Mouse (Mus musculus): ENCODE measurements around the gene 2310057M21Rik.
A peak's percentile ranks its signal among the peaks of the same experiment; 100 is the strongest.
"Not testable (repeated sequence)": the region's sequence is repeated elsewhere in the genome, so short reads cannot be mapped to it uniquely, and the experiment has no call there.

The 2310057M21Rik gene

DNA sequence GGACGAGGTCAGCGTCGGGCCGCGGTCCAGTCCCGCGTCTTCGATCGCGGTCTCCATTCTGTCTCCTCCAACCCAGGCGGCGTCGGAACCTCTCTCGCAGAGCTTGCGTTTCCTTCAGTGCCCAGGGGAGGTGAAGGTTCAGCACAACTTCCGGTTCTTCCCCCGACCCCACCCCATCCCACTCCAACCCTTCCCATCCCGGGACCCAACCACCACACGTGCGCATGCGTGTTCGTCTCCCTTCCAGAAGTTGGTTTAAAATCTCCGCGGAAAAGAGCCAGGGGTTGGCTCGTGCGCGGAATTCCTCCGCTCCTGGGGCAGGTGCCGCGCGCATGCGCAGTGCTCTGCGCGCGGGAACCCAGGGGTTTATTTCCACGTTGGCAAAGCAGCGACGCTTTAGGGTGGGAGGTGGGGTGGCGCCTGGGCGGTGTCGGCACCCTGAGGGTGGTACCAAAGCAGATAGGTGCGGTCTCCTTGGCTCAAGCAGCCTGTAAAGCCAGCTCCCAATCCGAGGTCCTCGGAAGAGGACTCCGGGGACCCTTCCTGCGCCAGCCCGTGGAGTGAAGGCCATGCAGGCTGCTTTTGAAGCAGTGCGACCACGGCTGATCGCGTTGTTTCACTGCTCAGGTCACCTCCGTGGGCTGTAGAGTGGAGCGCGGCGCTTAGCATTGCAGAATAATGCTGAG, at the start of gene 2310057M21Rik:
Gene 2310057M21Rik (minus strand): TSS at position 145 of the 686 bp plus-strand sequence.
- peak; percentile 91 for DNase-seq

DNA sequence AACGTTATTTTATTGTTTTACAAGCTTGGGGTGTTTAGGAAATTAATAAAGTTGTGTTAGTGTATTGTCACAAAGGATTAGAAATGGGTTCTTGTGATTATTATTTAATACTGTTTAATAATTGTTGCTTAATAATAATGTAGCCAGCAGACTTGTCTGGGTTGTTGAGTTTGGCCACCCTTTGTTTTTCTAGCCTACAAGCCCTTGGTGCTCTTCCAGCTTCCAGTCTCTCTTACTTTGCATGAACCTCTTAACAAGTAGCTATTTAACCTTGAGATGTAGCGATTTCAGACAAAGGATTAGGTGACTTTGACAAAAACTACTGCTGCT, 49.3 kb upstream of the 2310057M21Rik start:
- DNase-seq, result no peak

DNA sequence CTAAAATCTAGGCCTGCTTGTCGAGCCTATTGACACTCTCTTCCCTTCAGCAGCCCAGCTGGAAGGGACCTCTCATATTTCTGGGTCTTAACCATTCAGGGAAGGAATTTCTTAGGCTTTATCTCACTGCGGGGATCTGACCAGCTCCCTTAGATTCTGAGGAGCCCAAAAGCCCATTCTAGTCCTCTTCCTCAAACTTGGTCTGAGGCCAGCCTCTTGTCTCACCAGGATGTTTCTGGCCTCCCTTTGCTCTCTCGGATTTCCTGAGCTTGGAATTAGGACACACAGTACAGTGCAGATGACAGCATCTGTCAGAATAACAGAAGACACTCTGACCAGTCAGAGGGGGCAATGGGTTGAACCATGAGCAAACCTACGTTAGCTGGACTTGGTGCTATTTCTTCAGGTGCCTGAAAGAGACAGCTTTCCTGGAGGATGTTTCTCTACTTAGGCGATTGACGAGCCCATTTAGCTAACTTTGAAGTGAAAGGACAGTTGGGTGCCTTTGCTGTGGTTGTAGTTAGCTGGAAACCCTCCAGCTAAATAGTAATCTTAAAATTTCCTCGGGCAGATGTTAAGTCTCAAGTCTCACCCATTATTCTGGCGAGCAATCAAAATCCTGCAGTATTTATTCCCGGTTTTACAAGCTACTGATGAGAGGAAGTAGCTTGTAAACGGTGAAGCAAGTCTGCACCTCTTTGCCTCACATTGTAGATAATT, 48.8 kb upstream of the 2310057M21Rik start:
- peak; percentile 12 for DNase-seq

DNA sequence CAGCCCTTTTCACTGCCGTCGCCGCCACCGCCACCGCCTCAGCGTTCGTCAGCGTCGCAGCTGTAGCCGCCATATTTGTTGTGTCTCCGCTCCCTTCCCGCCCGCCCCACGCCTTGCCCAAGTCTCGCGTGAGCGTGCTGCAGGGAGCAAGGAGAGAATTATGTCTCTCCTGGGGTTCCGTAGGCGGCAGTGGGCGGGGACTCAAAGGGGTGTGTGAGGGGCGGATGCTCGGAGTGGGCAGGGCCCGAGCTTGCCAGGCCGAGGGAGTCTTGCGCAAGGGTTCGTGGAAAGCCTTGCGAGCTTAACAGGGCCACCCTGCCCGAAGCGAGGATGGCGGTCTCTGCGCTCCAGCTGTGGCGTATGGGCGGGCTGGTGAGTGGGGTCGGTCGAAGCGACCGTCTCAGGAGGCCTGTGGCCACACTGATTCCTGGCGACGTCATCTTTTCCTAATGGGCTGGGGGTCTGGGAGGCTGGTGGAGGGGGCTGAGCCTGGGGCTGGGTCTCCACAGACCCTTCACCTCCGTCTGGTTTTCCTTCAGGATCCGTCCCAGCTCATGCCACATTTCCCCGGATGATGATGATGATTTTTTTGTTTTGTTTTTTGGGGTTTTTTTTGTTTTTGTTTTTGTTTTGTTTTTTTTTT, 48.0 kb upstream of the 2310057M21Rik start, which contains the start of the genes Ikzf5 and Acadsb:
Gene Ikzf5 (minus strand): TSS at position 106 of the 643 bp plus-strand sequence.
Gene Acadsb (plus strand): TSS at position 186 of the 643 bp plus-strand sequence.
- peak; percentile 99 for DNase-seq

DNA sequence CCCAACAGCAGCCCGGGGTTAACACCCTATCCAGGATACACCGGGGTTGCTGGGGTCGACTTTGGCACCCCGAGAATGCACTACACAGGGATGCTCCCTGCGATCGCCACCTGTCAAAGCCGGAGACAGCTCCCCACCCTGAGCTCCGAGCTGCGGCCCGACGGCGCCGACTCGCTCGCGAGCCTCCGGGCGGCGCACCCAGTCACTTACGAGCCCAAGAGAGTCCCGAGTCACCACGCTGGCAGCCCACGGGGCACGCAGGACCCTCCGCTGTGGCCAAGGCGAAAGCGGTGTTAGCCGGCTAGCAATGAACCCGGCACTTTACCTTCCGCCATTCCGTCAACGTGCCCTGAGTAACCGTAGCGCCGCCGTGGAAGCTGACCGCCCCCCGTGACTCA, 47.4 kb upstream of the 2310057M21Rik start:
- DNase-seq, result no peak

DNA sequence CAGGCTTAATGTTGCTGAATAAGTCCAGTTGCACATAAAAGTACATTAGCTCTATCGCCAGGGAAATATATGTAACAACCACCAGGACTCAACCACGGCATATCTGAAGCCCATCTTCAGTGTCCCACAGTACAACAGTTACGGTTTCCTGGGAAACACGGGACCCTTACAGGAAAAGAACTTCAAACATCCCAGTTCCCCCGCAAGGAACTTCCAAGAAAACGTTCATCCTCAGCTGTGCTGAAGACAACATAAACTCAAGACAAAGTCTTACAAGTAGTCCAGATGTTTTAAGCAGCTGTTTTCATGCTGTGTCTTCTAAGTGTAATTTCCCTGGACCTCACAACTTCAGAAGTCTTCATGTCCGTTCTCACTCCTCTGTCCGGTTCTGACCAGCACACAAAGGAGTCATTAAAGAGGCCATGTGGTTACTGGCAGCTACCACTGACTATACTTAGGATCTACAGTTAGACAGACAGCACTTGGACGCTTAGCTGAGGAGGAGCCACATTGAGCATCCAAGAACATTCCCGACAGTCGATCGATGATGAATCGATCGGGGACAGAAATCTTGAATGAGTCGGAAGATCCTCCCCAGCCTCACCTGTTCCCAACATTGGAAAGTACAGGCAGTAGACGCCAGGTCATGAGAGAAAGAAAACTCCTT, 46.9 kb upstream of the 2310057M21Rik start:
- DNase-seq, result no peak

DNA sequence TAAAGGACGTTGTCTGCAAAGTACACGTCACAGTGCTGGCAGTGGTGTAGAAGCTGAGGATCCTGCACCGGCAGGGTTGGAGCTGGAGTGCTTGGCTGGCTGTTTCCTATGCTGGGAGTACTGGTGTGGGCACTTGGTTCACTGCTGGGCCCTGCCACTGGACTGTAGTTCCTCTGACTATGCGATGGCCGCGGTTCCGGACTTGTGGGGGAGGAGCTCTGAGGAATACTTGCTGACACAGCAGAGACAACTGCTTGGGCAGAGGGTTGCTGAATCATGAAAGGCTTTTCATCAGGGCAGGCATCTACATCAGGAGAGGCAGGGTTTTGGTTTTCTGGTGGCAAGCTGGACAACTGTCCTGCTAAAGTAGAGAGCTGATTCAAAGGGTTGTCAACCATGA, 29.2 kb upstream of the 2310057M21Rik start:
- not testable (repeated sequence) for DNase-seq

DNA sequence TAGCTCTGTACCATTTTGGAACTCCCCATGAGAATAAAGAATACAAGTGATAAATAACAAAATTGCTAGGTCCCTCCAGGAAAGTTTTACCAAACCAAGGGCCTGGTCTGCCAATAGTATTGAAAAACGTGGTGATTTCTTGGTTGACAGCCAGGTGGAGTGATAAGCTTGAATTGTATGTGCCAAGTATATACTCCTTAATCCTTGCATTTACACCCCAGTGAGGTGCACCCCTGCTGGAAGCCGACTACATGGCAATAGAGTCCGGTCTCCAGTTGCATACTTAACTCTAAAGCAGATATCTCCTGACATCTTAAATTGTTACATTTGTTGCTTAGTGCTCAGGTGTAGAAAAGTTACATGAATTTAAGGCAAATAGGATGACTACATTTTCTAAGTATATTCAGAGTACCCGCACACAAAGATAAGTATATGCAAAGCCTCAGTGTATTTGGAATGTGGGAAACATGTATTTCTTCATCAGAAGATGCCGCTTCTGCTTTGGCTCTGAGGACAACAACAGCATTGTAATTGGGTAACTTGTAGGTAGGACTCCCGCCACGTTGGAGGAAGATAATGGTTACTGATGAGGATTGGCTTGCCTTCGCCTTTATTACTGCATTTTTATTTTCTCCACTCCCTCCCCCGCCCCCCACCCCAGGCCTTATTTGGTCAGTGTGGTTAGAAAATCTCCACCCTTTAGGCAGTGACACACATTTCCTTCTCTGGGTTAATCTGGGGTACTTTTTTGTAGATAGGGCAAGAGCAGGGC, 9.5 kb upstream of the 2310057M21Rik start:
- peak; percentile 22 for DNase-seq

DNA sequence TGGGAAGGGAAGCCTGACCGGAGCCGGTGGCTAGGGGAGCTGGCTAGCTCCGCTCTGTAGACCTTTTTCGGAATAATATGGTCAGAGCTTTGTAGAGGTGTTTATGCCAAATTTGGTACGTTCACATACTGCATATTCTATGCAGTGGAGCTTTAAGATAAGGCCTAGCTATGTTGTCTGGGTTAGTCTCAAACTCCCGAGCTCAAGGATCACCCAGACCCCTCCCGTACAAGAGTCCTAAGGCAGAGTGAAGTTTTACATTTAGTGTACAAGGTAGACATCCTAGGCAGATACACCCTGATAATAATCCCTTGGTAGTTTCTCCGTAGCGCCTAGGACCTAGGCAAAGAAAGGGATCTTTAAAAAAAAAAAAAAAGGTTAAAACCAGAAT, 8.9 kb upstream of the 2310057M21Rik start:
- DNase-seq, result no peak

DNA sequence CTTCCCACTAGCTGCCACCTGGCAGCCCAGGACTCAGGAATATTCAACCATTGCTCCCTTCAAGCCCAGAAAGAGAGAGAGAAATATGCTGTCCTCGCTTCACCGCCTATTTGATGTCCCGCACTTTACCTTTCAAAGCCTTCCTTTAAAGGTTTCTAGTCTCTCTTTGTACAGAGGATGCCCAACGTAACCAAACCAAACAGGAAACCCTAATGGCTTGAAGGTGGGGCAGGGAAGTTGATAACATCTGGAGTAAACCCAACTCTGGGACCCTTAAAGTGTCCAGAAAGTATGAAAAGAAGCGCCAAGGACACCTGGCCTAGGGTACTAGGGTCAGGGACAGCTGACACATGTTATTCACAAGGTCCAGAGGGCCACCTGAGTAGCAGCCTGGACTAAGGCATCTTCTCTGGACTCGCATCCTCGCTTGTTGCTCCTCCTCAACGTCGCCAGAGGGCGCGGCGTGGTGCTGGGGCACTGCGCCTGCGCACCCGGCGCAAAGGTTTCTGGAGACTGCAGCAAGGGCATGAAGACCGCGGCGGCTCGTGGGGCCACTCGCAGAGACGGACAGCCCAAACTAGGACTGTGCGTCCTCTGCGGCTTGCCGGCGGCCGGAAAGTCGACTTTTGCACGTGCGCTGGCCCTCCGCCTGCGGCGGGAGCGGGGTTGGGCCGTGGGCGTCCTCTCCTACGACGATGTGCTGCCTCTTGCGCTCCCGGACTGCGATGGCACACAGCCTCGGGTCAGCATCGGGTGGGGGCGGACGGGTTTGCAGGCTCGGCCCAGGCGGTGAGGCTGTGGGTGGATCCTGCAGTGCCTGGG, 8.3 kb upstream of the 2310057M21Rik start, which contains the start of gene Pstk:
Gene Pstk (plus strand): TSS at position 494 of the 822 bp plus-strand sequence.
- peak; percentile 83 for DNase-seq

DNA sequence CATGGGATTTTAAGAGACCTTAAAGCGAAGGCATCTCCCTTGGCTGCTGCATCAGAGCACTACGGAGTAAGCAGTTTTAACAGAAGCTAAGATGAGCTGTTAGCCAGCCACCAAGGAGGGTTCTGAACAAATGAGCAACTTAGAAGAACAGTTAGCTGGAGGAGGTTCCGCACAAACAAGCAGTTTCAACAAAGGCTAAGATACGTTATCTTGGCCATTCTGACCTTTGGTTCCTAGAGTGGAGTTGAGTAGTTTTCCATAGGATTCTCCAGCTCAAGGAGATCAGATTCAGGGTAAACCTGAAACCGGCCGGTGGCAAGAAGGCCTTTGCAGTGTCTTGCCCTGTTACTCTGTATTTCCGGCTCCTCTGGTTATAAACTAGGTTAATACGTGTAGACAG, 1.6 kb upstream of the 2310057M21Rik start:
- no peak for DNase-seq

DNA sequence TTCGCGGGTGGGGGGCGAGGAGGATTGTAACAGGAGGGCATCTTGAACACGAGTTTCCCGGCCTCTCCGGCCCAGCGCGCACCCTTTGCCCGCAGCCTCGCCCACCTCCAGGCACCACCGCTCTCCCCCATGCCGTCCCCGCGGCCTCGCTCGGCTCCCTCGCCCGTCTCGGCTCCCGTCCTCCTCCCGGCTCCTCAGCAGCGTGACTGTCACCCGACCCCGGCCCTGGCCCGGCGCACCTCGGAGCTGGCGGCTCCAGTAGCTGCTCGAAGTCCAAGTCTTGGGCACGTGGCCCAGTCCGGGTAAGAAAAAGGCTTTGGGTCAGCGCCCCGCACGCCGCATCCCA, 317 bp downstream of the 2310057M21Rik start:
- DNase-seq, result no peak

DNA sequence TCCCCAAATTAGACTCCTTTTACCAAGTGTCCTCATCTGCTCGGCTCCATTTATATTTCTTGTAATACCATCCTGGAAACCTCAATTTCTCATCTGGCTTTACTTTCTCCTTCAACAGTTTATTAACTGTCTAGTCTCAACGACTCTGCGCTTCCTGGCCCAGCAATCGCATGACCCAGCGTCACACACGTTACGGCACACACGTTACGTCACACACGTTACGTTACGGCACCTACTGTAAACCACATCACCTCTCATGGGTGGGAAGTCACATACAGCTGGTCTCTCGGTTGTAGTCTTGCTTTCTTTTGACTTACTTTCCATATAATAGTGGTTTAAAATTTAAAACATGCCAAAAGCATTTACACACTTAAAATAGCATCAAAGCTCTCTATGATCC, 6.5 kb downstream of the 2310057M21Rik start:
- no peak for DNase-seq

DNA sequence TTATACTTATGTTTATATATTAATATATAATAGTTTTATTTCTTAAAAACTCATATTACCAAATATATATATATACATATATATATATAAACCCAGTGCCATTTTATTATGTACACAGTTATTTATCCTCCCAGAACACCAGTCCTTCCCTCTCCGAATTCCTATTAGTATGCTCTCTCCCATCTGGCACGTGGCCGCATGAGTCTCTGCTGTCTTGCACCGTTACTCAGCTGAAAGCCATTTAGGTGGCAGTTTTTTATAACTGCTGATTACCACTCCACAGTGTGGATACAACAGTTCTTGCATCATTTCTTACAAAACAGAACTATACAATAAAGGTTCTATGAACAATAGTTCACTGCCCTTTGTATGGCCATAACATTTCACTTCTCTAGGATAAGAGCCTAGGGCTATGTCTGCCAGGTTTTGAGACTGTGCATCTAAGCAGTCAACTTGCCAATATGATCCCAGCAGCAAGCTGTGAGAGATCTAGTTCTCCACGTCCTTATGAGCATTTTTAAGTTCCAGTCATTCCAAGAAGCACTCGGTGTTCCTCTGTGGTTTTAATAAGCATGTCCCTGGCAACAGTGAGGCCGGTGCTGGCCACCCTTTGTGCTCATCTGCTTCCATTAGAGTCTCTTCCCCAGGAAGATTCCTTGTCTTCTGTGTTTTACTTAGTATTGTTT, 16.6 kb downstream of the 2310057M21Rik start:
- DNase-seq, result no peak

DNA sequence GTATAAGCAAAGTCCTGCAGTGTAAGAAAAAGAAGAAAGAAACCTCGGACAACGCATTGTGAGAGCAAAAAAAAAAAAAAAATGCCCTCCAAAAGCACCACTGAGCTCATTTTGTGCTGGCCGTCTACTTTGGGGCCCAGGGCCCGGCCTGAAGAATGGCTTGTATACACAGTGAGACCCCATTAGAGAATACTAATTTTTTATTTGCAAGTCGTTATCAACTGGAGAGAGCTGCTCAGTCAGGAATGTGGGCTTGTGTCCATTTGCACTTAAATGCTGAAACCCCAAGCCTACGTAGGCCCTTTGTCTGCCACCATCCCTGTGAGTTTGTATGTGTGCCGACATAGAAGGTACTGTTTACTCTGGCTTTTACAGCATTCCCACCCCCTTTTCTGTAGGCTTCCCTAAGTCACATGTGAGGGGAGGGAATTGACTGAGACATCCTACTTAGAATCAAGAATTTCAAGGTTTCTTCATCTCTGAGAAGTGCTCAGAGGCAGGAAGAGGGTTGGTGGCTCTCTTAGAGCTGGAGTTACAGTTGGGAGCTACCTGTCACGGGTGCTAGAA, 25.0 kb downstream of the 2310057M21Rik start:
- no peak for DNase-seq

DNA sequence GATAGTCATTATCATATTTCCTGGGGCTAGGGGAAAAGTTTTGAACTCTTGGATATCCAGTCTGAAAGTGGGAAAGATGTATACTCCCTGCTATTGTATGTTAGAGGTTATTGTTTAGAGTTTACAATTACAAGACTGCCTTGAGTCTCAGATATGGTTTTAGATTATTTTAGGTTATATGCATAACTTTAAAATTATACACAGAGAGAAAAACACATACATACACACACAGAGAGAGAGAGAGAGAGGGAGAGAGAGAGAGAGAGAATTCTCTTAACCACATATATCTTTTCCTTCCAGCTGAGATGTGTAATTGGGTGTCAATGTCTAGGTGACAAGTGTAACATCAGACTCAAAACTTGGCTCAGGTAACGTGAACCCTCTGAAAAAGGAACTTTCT, 29.0 kb downstream of the 2310057M21Rik start, which contains the start of gene Fam24a:
Gene Fam24a (plus strand): TSS at position 301 of the 400 bp plus-strand sequence.
- DNase-seq, result no peak

DNA sequence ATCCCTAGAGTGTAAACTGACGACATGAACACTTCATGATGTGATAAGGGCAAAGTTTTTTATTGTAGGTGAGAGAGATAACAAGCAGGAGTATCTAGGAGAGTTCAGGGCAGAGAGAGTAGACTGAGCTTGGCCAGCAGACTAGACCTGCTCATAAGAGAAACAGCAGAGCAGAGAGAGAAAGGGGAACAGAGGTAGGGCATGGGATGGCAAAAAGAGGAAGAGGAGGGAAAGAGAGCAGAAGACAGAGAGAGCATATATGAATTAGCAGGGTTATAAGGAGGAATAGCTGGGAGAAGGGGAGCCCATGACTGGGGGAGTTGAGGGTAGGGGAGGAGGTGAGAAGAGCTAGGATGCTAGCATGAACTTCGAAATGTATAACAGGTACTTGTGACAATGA, 30.9 kb downstream of the 2310057M21Rik start:
- DNase-seq, result no peak

DNA sequence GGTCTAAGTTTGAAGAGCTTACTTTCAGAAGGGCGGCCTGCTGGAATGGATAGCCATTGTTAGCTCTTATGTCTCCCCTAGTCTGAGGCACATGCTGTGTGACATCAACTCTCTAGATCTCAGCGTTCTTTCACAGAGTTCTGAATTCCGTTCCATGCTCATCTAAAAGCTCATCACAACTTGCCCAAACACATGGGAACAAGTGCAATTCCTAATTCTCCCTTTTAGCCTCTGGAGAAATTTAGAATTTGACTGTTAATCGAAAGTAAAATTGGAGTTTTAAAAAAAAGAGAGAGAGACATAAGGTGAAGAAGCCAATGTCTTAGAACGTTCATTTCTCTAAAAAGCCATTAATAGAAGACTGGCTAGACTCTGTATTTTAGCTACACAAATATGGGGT, 33.1 kb downstream of the 2310057M21Rik start, which contains the start of gene Fam24b:
Gene Fam24b (minus strand): TSS at position 101 of the 400 bp plus-strand sequence.
- DNase-seq, result no peak

DNA sequence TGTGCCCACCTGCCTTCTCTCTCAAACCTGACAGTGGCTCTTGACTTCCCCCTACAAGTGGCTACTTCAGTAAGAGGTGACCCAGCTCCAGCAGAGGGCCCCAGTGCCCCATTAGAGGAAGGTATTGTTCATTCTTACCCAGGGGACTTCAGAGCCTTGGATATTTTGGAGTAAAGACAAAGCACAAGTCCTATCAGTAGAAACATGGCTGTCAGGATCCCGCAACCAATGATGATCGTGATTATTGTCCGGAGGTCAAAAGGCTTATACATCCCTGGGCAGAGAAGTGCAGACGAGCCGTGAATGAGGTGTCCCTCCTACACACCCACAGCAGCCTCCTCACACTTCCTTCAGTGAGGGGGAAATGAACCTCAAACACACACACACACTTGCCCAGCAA, 35.5 kb downstream of the 2310057M21Rik start:
- DNase-seq, result no peak

DNA sequence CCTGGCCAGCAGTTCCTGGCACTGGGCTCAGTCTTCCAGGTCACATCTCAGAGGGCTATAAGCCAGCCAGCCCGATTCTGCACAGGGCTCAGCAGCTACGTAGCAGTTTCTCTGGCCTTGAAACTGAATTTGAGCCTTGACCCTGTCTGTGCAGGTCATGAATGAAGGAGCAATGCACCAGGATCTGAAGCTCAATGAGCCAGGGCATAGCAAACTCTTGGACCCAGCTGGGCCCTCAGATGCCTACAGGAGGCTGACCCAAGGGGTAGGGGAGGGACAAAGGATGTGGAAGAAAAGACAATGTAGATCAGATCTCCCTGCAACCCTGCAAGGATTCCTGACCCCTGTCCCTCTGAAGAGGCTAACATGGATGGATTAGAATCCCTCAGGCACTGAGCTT, 40.4 kb downstream of the 2310057M21Rik start, which contains the start of gene Cuzd1:
Gene Cuzd1 (minus strand): TSS at position 101 of the 400 bp plus-strand sequence.
- no peak for DNase-seq

All from thymus, postnatal 14 days (tissue).